Mouse (Mus musculus) ES-E14 (cell line): Measurements from ENCODE around the gene Apex1. TPM values are rescaled to one million over a fixed set of nuclear protein-coding genes. Genes with fewer than 3 reads are reported as not detected.
"Not testable (repeated sequence)": the region's sequence is repeated elsewhere in the genome, so short reads cannot be mapped to it uniquely, and the experiment has no call there.

Experiments used
- DNase-seq: peaks from one replicate; pipeline ENCODE4 v3.0.0-alpha.2; 2013; ENCODE audit warnings: low read depth, low spot score
- H3K27ac ChIP-seq: 2 replicates; pipeline ENCODE4 v1.5.1; 2012; ENCODE audit warnings: low read depth, mild to moderate bottlenecking, low read length, moderate library complexity, mixed read lengths; ENCODE audit not compliant: poor library complexity, insufficient read depth, severe bottlenecking
- H3K36me3 ChIP-seq: 2 replicates; pipeline ENCODE4 v1.6.1; 2012; ENCODE audit warnings: mild to moderate bottlenecking, low read length, moderate library complexity, mixed read lengths; ENCODE audit not compliant: control insufficient read depth, poor library complexity, insufficient read depth, severe bottlenecking
- H3K4me1 ChIP-seq, 2 experiments: fragments of 150-350 bp in 1 of 2; sonication (generic) in 1 of 2; 2 replicates each; pipeline ENCODE4 v1.6.1; 2012; ENCODE audit warnings: low read length in 2 of 2, mild to moderate bottlenecking in 1 of 2, mixed read lengths in 1 of 2; ENCODE audit not compliant: control insufficient read depth in 2 of 2, insufficient read depth in 2 of 2, poor library complexity in 1 of 2
- H3K4me3 ChIP-seq, 2 experiments: fragments of 150-350 bp in 1 of 2; sonication (generic) in 1 of 2; 2 replicates each; pipeline ENCODE4 v1.5.1; 2012; ENCODE audit warnings: low read length in 2 of 2, low read depth in 1 of 2, mild to moderate bottlenecking in 1 of 2, mixed read lengths in 1 of 2; ENCODE audit not compliant: insufficient read depth in 1 of 2, poor library complexity in 1 of 2, severe bottlenecking in 1 of 2
- H3K9ac ChIP-seq: 2 replicates; pipeline ENCODE4 v1.6.1; 2012; ENCODE audit warnings: low read depth, mild to moderate bottlenecking, low read length, mixed read lengths; ENCODE audit not compliant: poor library complexity, insufficient read depth, severe bottlenecking
- H3K9me3 ChIP-seq: fragments of 150-350 bp; sonication (generic); 2 replicates; pipeline ENCODE4 v1.6.1; 2012; ENCODE audit warnings: low read depth, mild to moderate bottlenecking, low read length; ENCODE audit not compliant: control insufficient read depth, insufficient read depth
- CHD2 ChIP-seq: IDR thresholded peaks from 2 replicates; pipeline ENCODE4 v1.6.1; 2014; ENCODE audit warnings: mild to moderate bottlenecking, low read depth, low read length, inconsistent platforms
- HCFC1 ChIP-seq: IDR thresholded peaks from 2 replicates; pipeline ENCODE4 v1.6.1; 2012; ENCODE audit warnings: low read length, inconsistent platforms, borderline replicate concordance; ENCODE audit not compliant: insufficient read depth
- MAFK ChIP-seq: IDR thresholded peaks from 2 replicates; pipeline ENCODE4 v1.6.1; 2014; ENCODE audit warnings: mild to moderate bottlenecking, low read depth, low read length, inconsistent platforms; ENCODE audit not compliant: insufficient read depth
- ZC3H11A ChIP-seq: IDR thresholded peaks from 2 replicates; pipeline ENCODE4 v1.6.1; 2012; ENCODE audit warnings: low read depth, mild to moderate bottlenecking, inconsistent platforms, low read length, borderline replicate concordance
- ZNF384 ChIP-seq: IDR thresholded peaks from 2 replicates; pipeline ENCODE4 v1.6.1; 2012; ENCODE audit warnings: low read depth, low read length, inconsistent platforms
- in situ Hi-C, 2 experiments: fragments of 600-800 bp; cut with MboI; formaldehyde crosslinking; loops; one replicate each; pipeline ENCODE4 v1.15.1; 2025; ENCODE audit warnings: low sequenced_read_pairs in 2 of 2, inconsistent platforms in 1 of 2; ENCODE audit not compliant: unreplicated experiment in 2 of 2
- total RNA-seq: library from RNA; depleted of rRNA; stranded (reverse); fragments of 300-350 nt; gene quantifications from 2 replicates; pipeline ENCODE4 v1.2.3, GENCODE M21; 2012

The Apex1 gene
- total RNA-seq, 1 experiment: 127 TPM

- no peaks in the 10 kb centered on the region for H3K4me1 ChIP-seq
- in situ Hi-C loops: no loop called here
- no peak for DNase-seq
- H3K4me3 ChIP-seq: no peak overlapping the region
- no peak overlapping the region for H3K9ac ChIP-seq
- peaks cover 13% of the 10 kb centered on the region for H3K36me3 ChIP-seq
- H3K9me3 ChIP-seq: no peaks in the 10 kb centered on the region
- H3K27ac ChIP-seq: no peak overlapping the region
- TF ChIP-seq CHD2 (no peak), HCFC1 (no peak), MAFK (no peak), ZNF384 (no peak), ZC3H11A (no peak)
Measured at GRCm38 (mm10) chr14:50955487-50955886, 30.7 kb downstream of the Apex1 start.

- H3K4me3 ChIP-seq: peak within 1 kb of the TSS in 1 of 2 experiments; percentile 57; a peak in 2 of 4 replicates
- H3K9me3 ChIP-seq, DNase-seq, in situ Hi-C loops, H3K27ac ChIP-seq, H3K4me1 ChIP-seq: not testable (repeated sequence)
- peak within 1 kb of the TSS; percentile 63; the same call in 1 of the 2 replicates for H3K9ac ChIP-seq
- H3K36me3 ChIP-seq: peaks cover 14% of the 10 kb centered on the region
Measured at GRCm38 (mm10) chr14:50955942-50956508, 31.3 kb downstream of the Apex1 start, which contains the start of gene Pnp2. Gene Pnp2 (plus strand): TSS chr14:50955992.

GRCm38 (mm10) chr14:50956724-50957123, 32.0 kb downstream of the Apex1 start:
- H3K9me3 ChIP-seq, DNase-seq, H3K4me1 ChIP-seq, in situ Hi-C loops, H3K27ac ChIP-seq: not testable (repeated sequence)
- Histone ChIP-seq H3K9ac (peak overlapping the region; percentile 63; the same call in 1 of the 2 replicates), H3K4me3 (peak overlapping the region in 1 of 2 experiments; percentile 57; a peak in 2 of 4 replicates), H3K36me3 (peaks cover 11% of the 10 kb centered on the region)

- H3K9me3 ChIP-seq, H3K4me3 ChIP-seq, H3K4me1 ChIP-seq, DNase-seq, H3K9ac ChIP-seq, H3K27ac ChIP-seq, in situ Hi-C loops: not testable (repeated sequence)
- H3K36me3 ChIP-seq: peaks cover 11% of the 10 kb centered on the region
Measured at GRCm38 (mm10) chr14:50957146-50957545, 32.4 kb downstream of the Apex1 start.

GRCm38 (mm10) chr14:50958289-50958995, 33.7 kb downstream of the Apex1 start:
- peaks cover 11% of the 10 kb centered on the region for H3K36me3 ChIP-seq
- H3K9me3 ChIP-seq, H3K4me1 ChIP-seq, H3K27ac ChIP-seq, DNase-seq, in situ Hi-C loops, H3K4me3 ChIP-seq, H3K9ac ChIP-seq: not testable (repeated sequence)
